7 mouse cellular contexts compared by ENCODE assay signal in the genomic region with DNA sequence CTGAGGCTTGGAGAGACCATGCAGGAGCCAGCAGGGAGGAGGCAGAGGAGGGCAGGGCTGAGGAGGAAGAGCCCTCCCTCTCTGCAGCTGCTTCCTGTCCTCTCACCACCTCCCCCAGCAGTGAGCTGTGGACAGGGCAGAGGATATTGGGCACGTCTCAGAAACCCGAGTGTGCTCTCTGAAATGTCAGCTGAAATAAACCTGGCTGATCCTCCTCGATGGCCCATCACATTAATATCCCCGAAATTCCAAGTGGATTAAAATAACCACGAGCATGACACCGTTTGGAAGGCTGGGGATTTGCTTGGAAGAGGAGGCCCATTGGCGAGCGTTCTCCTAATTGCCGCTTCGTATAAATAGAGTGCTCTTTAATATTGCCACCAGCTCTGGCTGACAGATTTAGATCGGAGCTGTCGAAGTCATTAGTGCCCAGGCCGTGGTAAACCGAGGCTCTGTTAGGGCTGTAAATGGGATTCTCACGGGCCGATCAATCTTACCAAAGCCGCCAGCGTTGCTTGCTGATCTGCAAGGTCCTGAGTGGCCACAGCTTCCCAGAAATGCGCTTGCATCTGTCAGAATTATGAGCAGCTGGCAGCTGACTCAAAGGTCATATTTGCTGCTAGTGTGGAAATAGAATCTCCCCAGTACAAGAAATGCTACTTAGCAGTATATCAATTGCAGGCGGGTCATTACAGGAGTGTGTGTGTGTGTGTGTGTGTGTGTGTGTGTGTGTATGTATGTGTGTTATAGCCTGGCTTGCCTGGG.
DNase-seq lines count a peak whose midpoint lies in the region; ATAC-seq lines count a peak whose summit lies in the region.

No protein-coding gene starts in this region.

- no peak overlapping the region for H3K4me3 ChIP-seq in embryonic facial prominence, embryonic 10.5 days
- no peak overlapping the region for H3K4me3 ChIP-seq in hindbrain, embryonic 12.5 days

- no peaks in the 10 kb centered on the region for H3K9me3 ChIP-seq in embryonic facial prominence, embryonic 10.5 days
- H3K9me3 ChIP-seq in hindbrain, embryonic 12.5 days (replicated peaks): no peaks in the 10 kb centered on the region

- WGBS in embryonic facial prominence, embryonic 10.5 days: 72% methylated on average over 20 of the region's 20 CpGs
- WGBS in hindbrain, embryonic 12.5 days: 55% methylated on average over 20 of the region's 20 CpGs

- peak; percentile 57 for DNase-seq in adrenal gland, postnatal 10 days
- DNase-seq in embryonic facial prominence, embryonic 10.5 days (ENCODE audit: low spot score): peak; percentile 30
- peak; percentile 59 for DNase-seq in lung, postnatal 10 days
- no peak for DNase-seq in urinary bladder, adult 2 months (ENCODE audit: low spot score)
- no peak for DNase-seq in layer of hippocampus, postnatal 36 days
- no peak for DNase-seq in cerebellum, adult 9-11 months

- H3K27me3 ChIP-seq in embryonic facial prominence, embryonic 10.5 days (replicated peaks; ENCODE audit: low read depth, poor library complexity, severe bottlenecking): no peaks in the 10 kb centered on the region; the same call in 1 of the 2 replicates
- H3K27me3 ChIP-seq in hindbrain, embryonic 12.5 days: no peaks in the 10 kb centered on the region; the same call in 1 of the 2 replicates

- ATAC-seq in hindbrain, embryonic 12.5 days (ENCODE audit: low FRiP score): peak; percentile 56

- peak overlapping the region; percentile 61; the same call in 1 of the 2 replicates for H3K27ac ChIP-seq in embryonic facial prominence, embryonic 10.5 days (replicated peaks)
- H3K27ac ChIP-seq in hindbrain, embryonic 12.5 days: peak overlapping the region; percentile 75

- H3K36me3 ChIP-seq in embryonic facial prominence, embryonic 10.5 days (replicated peaks): no peaks in the 10 kb centered on the region
- no peaks in the 10 kb centered on the region for H3K36me3 ChIP-seq in hindbrain, embryonic 12.5 days

- H3K4me2 ChIP-seq in hindbrain, embryonic 12.5 days (replicated peaks): no peak overlapping the region; the same call in 1 of the 2 replicates

- H3K4me1 ChIP-seq in embryonic facial prominence, embryonic 10.5 days: peaks cover 49% of the 10 kb centered on the region
- peaks cover 9% of the 10 kb centered on the region for H3K4me1 ChIP-seq in hindbrain, embryonic 12.5 days

- no peak overlapping the region for H3K9ac ChIP-seq in hindbrain, embryonic 12.5 days

Comparison
In these comparisons a context has a peak if more than half of its experiments do, and no peak if none do; other contexts are left out.
1. DNase-seq: peak in adrenal gland, postnatal 10 days (single experiment), embryonic facial prominence, embryonic 10.5 days (single experiment) and lung, postnatal 10 days (single experiment); none in urinary bladder, adult 2 months (single experiment), layer of hippocampus, postnatal 36 days (0 of 2) and cerebellum, adult 9-11 months (single experiment).